Mouse (Mus musculus) limb, embryonic 11.5 days (tissue): ENCODE results near the gene Slc1a5. TPM values are rescaled to one million over a fixed set of nuclear protein-coding genes. Genes with fewer than 3 reads are reported as not detected.

Experiments
- ATAC-seq: fragments of 200-750 bp; cut with Nextera tagmentation; 2 replicates; pipeline ENCODE4 v1.8.0; 2017; ENCODE audit warnings: low read depth; ENCODE audit not compliant: insufficient number of reproducible peaks, low FRiP score, low TSS enrichment
- DNase-seq: peaks from one replicate; pipeline ENCODE4 v3.0.0-alpha.2; 2015; ENCODE audit warnings: low spot score
- H3K27ac ChIP-seq: fragments of 300-500 bp; sonication (generic); replicated peaks from 2 replicates; pipeline ENCODE4 v1.5.1; 2014; ENCODE audit warnings: low read depth, mild to moderate bottlenecking, low read length
- H3K27me3 ChIP-seq: fragments of 300-500 bp; sonication (generic); 2 replicates; pipeline ENCODE4 v1.6.1; 2014; ENCODE audit warnings: mild to moderate bottlenecking, low read length, mixed read lengths; ENCODE audit not compliant: control insufficient read depth, insufficient read depth
- H3K36me3 ChIP-seq: fragments of 300-500 bp; sonication (generic); 2 replicates; pipeline ENCODE4 v1.6.1; 2014; ENCODE audit warnings: mild to moderate bottlenecking, low read length, moderate library complexity, mixed read lengths; ENCODE audit not compliant: control insufficient read depth, insufficient read depth
- H3K4me1 ChIP-seq: fragments of 300-500 bp; sonication (generic); 2 replicates; pipeline ENCODE4 v1.6.1; 2014; ENCODE audit warnings: low read length, mixed read lengths; ENCODE audit not compliant: control insufficient read depth, insufficient read depth
- H3K4me2 ChIP-seq: fragments of 300-500 bp; sonication (generic); 2 replicates; pipeline ENCODE4 v1.6.1; 2014; ENCODE audit warnings: low read depth, mild to moderate bottlenecking, moderate library complexity; ENCODE audit not compliant: severe bottlenecking
- H3K4me3 ChIP-seq: fragments of 300-500 bp; sonication (generic); 2 replicates; pipeline ENCODE4 v1.5.1; 2014; ENCODE audit warnings: low read depth, low read length
- H3K9ac ChIP-seq: fragments of 300-500 bp; sonication (generic); 2 replicates; pipeline ENCODE4 v1.6.1; 2014; ENCODE audit warnings: mild to moderate bottlenecking, low read length
- H3K9me3 ChIP-seq: fragments of 300-500 bp; sonication (generic); 2 replicates; pipeline ENCODE4 v1.6.1; 2016; ENCODE audit warnings: low read length; ENCODE audit not compliant: control insufficient read depth
- WGBS: fragments of 180-500 bp; shearing (Covaris S2); extraction: QIAGEN DNeasy Blood & Tissue Kit; methylation state at CpG from one replicate; pipeline ENCODE4 v1.1.7; 2014; 5-methylcytosine and 5-hydroxymethylcytosine counted together
- polyA plus RNA-seq: library from polyadenylated mRNA; unstranded; fragments of >200 nt; fragmentation: Nextera tagmentation; extraction: Ambion mirVana; gene quantifications from 2 replicates; pipeline ENCODE4 v1.2.1, GENCODE M21; 2014

Gene Slc1a5
- polyA plus RNA-seq, 1 experiment from 2014 or later = 28.5 TPM

DNA sequence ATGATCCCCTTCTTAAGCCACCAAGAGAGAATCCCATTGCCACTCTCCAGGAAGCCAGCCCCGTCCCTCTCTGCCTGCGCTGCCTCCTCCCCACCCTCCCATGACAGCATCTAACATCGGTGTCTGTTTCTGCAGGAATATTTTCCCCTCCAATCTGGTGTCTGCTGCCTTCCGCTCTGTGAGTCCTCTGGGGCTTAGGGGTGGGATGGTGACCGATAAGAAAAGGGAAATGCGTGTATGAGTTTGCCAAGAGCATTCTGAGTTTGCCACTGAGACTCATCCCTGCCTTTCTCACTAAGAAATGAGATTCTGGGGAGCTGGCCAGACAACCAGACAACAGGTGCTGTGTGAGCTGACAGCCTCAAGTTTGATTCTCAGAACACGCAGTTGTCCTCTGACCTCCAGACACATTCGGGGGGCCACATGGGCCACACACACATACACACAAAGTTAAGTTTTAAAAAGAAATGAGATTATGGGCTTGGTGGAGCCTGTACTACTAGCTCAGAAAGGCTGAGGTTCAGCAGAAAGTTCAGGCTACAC is 4.5 kb downstream of the Slc1a5 start:
- H3K4me3 ChIP-seq = no peak overlapping the region
- WGBS = 89% methylated on average over 8 of the region's 8 CpGs
- H3K9me3 ChIP-seq = no peaks in the 10 kb centered on the region
- H3K9ac ChIP-seq = no peak overlapping the region
- peaks cover 22% of the 10 kb centered on the region for H3K4me1 ChIP-seq
- H3K27ac ChIP-seq = no peak overlapping the region
- 0 out of 2 replicates have a peak, but pooled peaks cover 4% of the 10 kb centered on the region for H3K36me3 ChIP-seq
- no peak overlapping the region for H3K4me2 ChIP-seq
- H3K27me3 ChIP-seq = no peaks in the 10 kb centered on the region
- DNase-seq = no peak
- ATAC-seq = no peak

DNA sequence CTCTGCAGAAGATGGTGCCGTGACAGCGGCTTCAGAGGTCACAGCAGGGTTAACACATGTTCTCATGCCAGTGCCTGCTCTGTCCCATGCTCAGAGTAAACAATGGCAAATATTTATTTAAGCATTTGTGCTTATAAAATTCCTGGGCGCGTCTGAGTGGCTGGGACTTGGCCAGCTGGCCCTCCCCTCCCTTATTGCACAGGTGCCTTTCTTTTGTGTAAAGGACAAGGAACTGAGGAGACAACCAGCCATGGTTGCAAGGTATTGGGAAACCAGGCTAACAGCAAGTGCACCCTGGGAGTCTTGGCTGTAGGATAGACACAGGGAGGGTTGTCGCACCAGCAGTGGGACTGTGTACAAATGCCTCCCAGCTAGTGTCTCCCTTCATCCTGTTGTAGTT is 11.2 kb downstream of the Slc1a5 start:
- 81% methylated on average over 5 of the region's 5 CpGs for WGBS
- no peak for ATAC-seq
- peaks cover 8% of the 10 kb centered on the region for H3K36me3 ChIP-seq

GRCm38 (mm10) chr7:16793010-16793725 is 12.0 kb downstream of the Slc1a5 start:
- no peaks in the 10 kb centered on the region for H3K9me3 ChIP-seq
- ATAC-seq = no peak
- no peaks in the 10 kb centered on the region for H3K4me1 ChIP-seq
- 87% methylated on average over 19 of the region's 19 CpGs for WGBS
- no peak for DNase-seq
- H3K4me3 ChIP-seq = no peak overlapping the region
- H3K27ac ChIP-seq = no peak overlapping the region
- no peak overlapping the region for H3K9ac ChIP-seq
- no peak overlapping the region for H3K4me2 ChIP-seq
- no peaks in the 10 kb centered on the region for H3K27me3 ChIP-seq
- peaks cover 10% of the 10 kb centered on the region for H3K36me3 ChIP-seq

More for the DNA sequence above, 11.2 kb downstream of the Slc1a5 start:
- H3K4me1 ChIP-seq = no peaks in the 10 kb centered on the region
- H3K9me3 ChIP-seq = no peaks in the 10 kb centered on the region
- H3K27me3 ChIP-seq = no peaks in the 10 kb centered on the region
- no peak overlapping the region for H3K4me2 ChIP-seq
- no peak overlapping the region for H3K27ac ChIP-seq
- no peak overlapping the region for H3K9ac ChIP-seq
- no peak for DNase-seq
- H3K4me3 ChIP-seq = no peak overlapping the region

- DNase-seq = no peak
- no peak overlapping the region for H3K9ac ChIP-seq
- H3K27ac ChIP-seq = no peak overlapping the region
- no peak overlapping the region for H3K4me3 ChIP-seq
- H3K9me3 ChIP-seq = no peaks in the 10 kb centered on the region
- peaks cover 11% of the 10 kb centered on the region for H3K36me3 ChIP-seq
- 92% methylated on average over 5 of the region's 5 CpGs for WGBS
- H3K27me3 ChIP-seq = no peaks in the 10 kb centered on the region
- H3K4me2 ChIP-seq = no peak overlapping the region
- no peaks in the 10 kb centered on the region for H3K4me1 ChIP-seq
- ATAC-seq = no peak
Observed at GRCm38 (mm10) chr7:16794886-16795285, 13.7 kb downstream of the Slc1a5 start.

GRCm38 (mm10) chr7:16804409-16805028 is 23.4 kb downstream of the Slc1a5 start:
- Histone ChIP-seq H3K4me3 (no peak overlapping the region), H3K4me2 (no peak overlapping the region), H3K4me1 (no peaks in the 10 kb centered on the region), H3K9me3 (no peaks in the 10 kb centered on the region), H3K9ac (no peak overlapping the region), H3K27ac (no peak overlapping the region), H3K36me3 (no peaks in the 10 kb centered on the region; the same call in 1 of the 2 replicates), H3K27me3 (no peaks in the 10 kb centered on the region)
- ATAC-seq (peak; percentile 37; the same call in 1 of the 2 replicates), DNase-seq (peak; percentile 35)
- 36% methylated on average over 8 of the region's 8 CpGs for WGBS

DNA sequence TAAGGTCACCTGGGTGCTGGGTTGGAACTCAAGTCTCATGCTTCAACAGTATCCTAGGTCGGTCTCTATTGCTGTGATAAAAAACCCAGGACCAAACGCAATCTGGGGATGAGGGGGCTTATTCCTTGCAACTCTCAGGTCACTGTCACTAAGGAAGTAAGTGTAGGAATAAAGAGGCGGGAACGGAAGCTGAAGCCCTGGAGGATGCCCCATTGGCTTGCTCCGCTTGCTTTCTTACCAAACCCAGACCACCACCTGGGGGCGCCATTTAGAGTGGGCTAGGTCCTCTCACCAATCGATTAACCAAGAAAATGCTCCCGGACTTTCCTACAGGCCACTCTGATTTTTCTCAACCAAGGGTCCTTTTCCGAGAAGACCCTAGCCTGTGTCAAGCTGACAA is 26.8 kb downstream of the Slc1a5 start:
- no peak overlapping the region for H3K9ac ChIP-seq
- peaks cover 11% of the 10 kb centered on the region for H3K4me1 ChIP-seq
- no peaks in the 10 kb centered on the region for H3K9me3 ChIP-seq
- no peak overlapping the region for H3K4me2 ChIP-seq
- H3K36me3 ChIP-seq = no peaks in the 10 kb centered on the region; the same call in 1 of the 2 replicates
- H3K27ac ChIP-seq = no peak overlapping the region
- DNase-seq = no peak
- H3K27me3 ChIP-seq = peaks cover 13% of the 10 kb centered on the region
- 86% methylated on average over 9 of the region's 9 CpGs for WGBS
- ATAC-seq = no peak
- no peak overlapping the region for H3K4me3 ChIP-seq

DNA sequence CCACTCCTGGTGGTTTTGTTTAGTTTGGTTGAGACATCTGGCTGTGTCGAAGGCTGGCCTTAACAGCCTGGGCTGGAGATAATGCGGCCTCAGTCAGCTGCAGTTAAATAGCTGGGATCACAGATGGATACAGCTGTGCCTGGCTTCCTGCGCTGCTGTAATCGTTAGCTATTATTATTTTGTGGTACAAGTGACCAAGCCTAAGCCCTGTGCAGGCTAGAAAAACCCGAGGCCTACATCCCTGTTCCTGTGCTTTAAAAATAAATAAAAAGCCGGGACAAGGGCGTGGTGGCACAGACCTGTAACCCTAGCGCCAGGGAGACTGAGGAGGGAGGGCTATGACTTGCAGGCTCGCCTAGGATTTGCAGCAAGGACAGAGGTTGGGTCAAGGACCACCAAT is 27.5 kb downstream of the Slc1a5 start:
- Histone ChIP-seq H3K27ac (no peak overlapping the region), H3K4me1 (peaks cover 11% of the 10 kb centered on the region), H3K36me3 (no peaks in the 10 kb centered on the region; the same call in 1 of the 2 replicates), H3K4me2 (no peak overlapping the region), H3K27me3 (peaks cover 13% of the 10 kb centered on the region), H3K4me3 (no peak overlapping the region), H3K9me3 (no peaks in the 10 kb centered on the region), H3K9ac (no peak overlapping the region)
- no peak for ATAC-seq
- WGBS = 82% methylated on average over 9 of the region's 9 CpGs
- no peak for DNase-seq

GRCm38 (mm10) chr7:16809739-16810138 is 28.6 kb downstream of the Slc1a5 start:
- no peaks in the 10 kb centered on the region; the same call in 1 of the 2 replicates for H3K36me3 ChIP-seq
- no peak overlapping the region for H3K9ac ChIP-seq
- H3K4me1 ChIP-seq = peaks cover 11% of the 10 kb centered on the region
- no peak overlapping the region for H3K4me3 ChIP-seq
- WGBS = 29% methylated on average over 10 of the region's 10 CpGs
- no peak for ATAC-seq
- peaks cover 13% of the 10 kb centered on the region for H3K27me3 ChIP-seq
- H3K27ac ChIP-seq = no peak overlapping the region
- DNase-seq = peak; percentile 79
- H3K9me3 ChIP-seq = no peaks in the 10 kb centered on the region
- H3K4me2 ChIP-seq = no peak overlapping the region
